Mouse (Mus musculus): ENCODE data around the gene Mmp25. TPM values are rescaled to one million over a fixed set of nuclear protein-coding genes. Genes with fewer than 3 reads are reported as not detected.
"Not testable (repeated sequence)": the region's sequence is repeated elsewhere in the genome, so short reads cannot be mapped to it uniquely, and the experiment has no call there.

The Mmp25 gene
- polyA plus RNA-seq, 1 experiment from 2014 or later, result 0.99 TPM

- Histone ChIP-seq H3K36me3 (ENCODE audit: control insufficient read depth, insufficient read depth, low read length) (no peaks in the 10 kb centered on the region), H3K4me2 (replicated peaks; ENCODE audit: low read depth, low read length) (peak overlapping the region; percentile 63), H3K27me3 (ENCODE audit: control insufficient read depth, insufficient read depth, low read length) (no peaks in the 10 kb centered on the region; the same call in 1 of the 2 replicates), H3K9me3 (ENCODE audit: control insufficient read depth, low read length) (no peaks in the 10 kb centered on the region), H3K9ac (ENCODE audit: low read depth, low read length) (peak overlapping the region; percentile 36), H3K4me3 (ENCODE audit: low read depth, low read length) (peak overlapping the region; percentile 29), H3K27ac (ENCODE audit: low read depth, low read length) (no peak overlapping the region), H3K4me1 (replicated peaks; ENCODE audit: control insufficient read depth, insufficient read depth, low read length) (no peaks in the 10 kb centered on the region)
- DNase-seq (ENCODE audit: low spot score), result no peak
- WGBS, result 47% methylated on average over 7 of the region's 7 CpGs
- ATAC-seq (ENCODE audit: low FRiP score), result no peak; the same call in 1 of the 2 replicates
Observed at GRCm38 (mm10) chr17:23599605-23600063, 45.4 kb downstream of the Mmp25 start.

- ATAC-seq (ENCODE audit: low FRiP score) (peak; percentile 91), DNase-seq (ENCODE audit: low spot score) (peak; percentile 84)
- Histone ChIP-seq H3K4me2 (replicated peaks; ENCODE audit: low read depth, low read length) (peak within 1 kb of the TSS; percentile 63), H3K36me3 (ENCODE audit: control insufficient read depth, insufficient read depth, low read length) (no peaks in the 10 kb centered on the region), H3K4me3 (ENCODE audit: low read depth, low read length) (peak within 1 kb of the TSS; percentile 29), H3K9me3 (ENCODE audit: control insufficient read depth, low read length) (no peaks in the 10 kb centered on the region), H3K27me3 (ENCODE audit: control insufficient read depth, insufficient read depth, low read length) (no peaks in the 10 kb centered on the region; the same call in 1 of the 2 replicates), H3K9ac (ENCODE audit: low read depth, low read length) (peak within 1 kb of the TSS; percentile 36), H3K4me1 (replicated peaks; ENCODE audit: control insufficient read depth, insufficient read depth, low read length) (no peaks in the 10 kb centered on the region), H3K27ac (ENCODE audit: low read depth, low read length) (0 out of 2 replicates have a peak within 1 kb of the TSS, but pooled peaks have one; percentile 1)
- WGBS, result 10% methylated on average over 31 of the region's 31 CpGs
Observed at GRCm38 (mm10) chr17:23598582-23599552, 46.2 kb downstream of the Mmp25 start, which contains the start of gene Zfp13. TSS of gene Zfp13 (minus strand) at chr17:23599487.

- H3K9ac ChIP-seq (ENCODE audit: low read depth, low read length); H3K4me2 ChIP-seq (replicated peaks; ENCODE audit: low read depth, low read length); H3K4me3 ChIP-seq (ENCODE audit: low read depth, low read length); H3K4me1 ChIP-seq (replicated peaks; ENCODE audit: control insufficient read depth, insufficient read depth, low read length); DNase-seq (ENCODE audit: low spot score); H3K27ac ChIP-seq (ENCODE audit: low read depth, low read length); ATAC-seq (ENCODE audit: low FRiP score); H3K36me3 ChIP-seq (ENCODE audit: control insufficient read depth, insufficient read depth, low read length); H3K9me3 ChIP-seq (ENCODE audit: control insufficient read depth, low read length); H3K27me3 ChIP-seq (ENCODE audit: control insufficient read depth, insufficient read depth, low read length): not testable (repeated sequence)
- 71% methylated on average over 4 of the region's 4 CpGs for WGBS
Observed at GRCm38 (mm10) chr17:23595139-23595538, 49.9 kb downstream of the Mmp25 start.

- ATAC-seq (ENCODE audit: low FRiP score) (peak; percentile 64), DNase-seq (ENCODE audit: low spot score) (no peak)
- Histone ChIP-seq H3K9ac (ENCODE audit: low read depth, low read length) (peak overlapping the region; percentile 82), H3K4me2 (replicated peaks; ENCODE audit: low read depth, low read length) (peak overlapping the region; percentile 63), H3K27ac (ENCODE audit: low read depth, low read length) (no peak overlapping the region), H3K4me1 (replicated peaks; ENCODE audit: control insufficient read depth, insufficient read depth, low read length) (no peaks in the 10 kb centered on the region), H3K9me3 (ENCODE audit: control insufficient read depth, low read length) (no peaks in the 10 kb centered on the region), H3K27me3 (ENCODE audit: control insufficient read depth, insufficient read depth, low read length) (no peaks in the 10 kb centered on the region), H3K4me3 (ENCODE audit: low read depth, low read length) (peak overlapping the region; percentile 46), H3K36me3 (ENCODE audit: control insufficient read depth, insufficient read depth, low read length) (no peaks in the 10 kb centered on the region)
- WGBS, result 14% methylated on average over 13 of the region's 13 CpGs
Observed at GRCm38 (mm10) chr17:23592926-23593300, 52.2 kb downstream of the Mmp25 start.

GRCm38 (mm10) chr17:23592208-23592925 lies 52.7 kb downstream of the Mmp25 start:
- H3K4me1 ChIP-seq (replicated peaks; ENCODE audit: control insufficient read depth, insufficient read depth, low read length), result no peaks in the 10 kb centered on the region
- ATAC-seq (ENCODE audit: low FRiP score) (peak; percentile 99), DNase-seq (ENCODE audit: low spot score) (peak; percentile 98)
- peak overlapping the region; percentile 63 for H3K4me2 ChIP-seq (replicated peaks; ENCODE audit: low read depth, low read length)
- H3K36me3 ChIP-seq (ENCODE audit: control insufficient read depth, insufficient read depth, low read length), result no peaks in the 10 kb centered on the region
- peak overlapping the region; percentile 82 for H3K9ac ChIP-seq (ENCODE audit: low read depth, low read length)
- H3K27ac ChIP-seq (ENCODE audit: low read depth, low read length), result no peak overlapping the region
- H3K27me3 ChIP-seq (ENCODE audit: control insufficient read depth, insufficient read depth, low read length), result no peaks in the 10 kb centered on the region
- WGBS, result 8% methylated on average over 34 of the region's 34 CpGs
- peak overlapping the region; percentile 46 for H3K4me3 ChIP-seq (ENCODE audit: low read depth, low read length)
- no peaks in the 10 kb centered on the region for H3K9me3 ChIP-seq (ENCODE audit: control insufficient read depth, low read length)

GRCm38 (mm10) chr17:23587253-23587652 lies 57.8 kb downstream of the Mmp25 start:
- no peak overlapping the region for H3K27ac ChIP-seq (ENCODE audit: low read depth, low read length)
- no peaks in the 10 kb centered on the region for H3K27me3 ChIP-seq (ENCODE audit: control insufficient read depth, insufficient read depth, low read length)
- no peaks in the 10 kb centered on the region for H3K9me3 ChIP-seq (ENCODE audit: control insufficient read depth, low read length)
- H3K4me3 ChIP-seq (ENCODE audit: low read depth, low read length), result no peak overlapping the region
- no peak for DNase-seq (ENCODE audit: low spot score)
- no peaks in the 10 kb centered on the region for H3K4me1 ChIP-seq (replicated peaks; ENCODE audit: control insufficient read depth, insufficient read depth, low read length)
- no peak overlapping the region for H3K4me2 ChIP-seq (replicated peaks; ENCODE audit: low read depth, low read length)
- no peak for ATAC-seq (ENCODE audit: low FRiP score)
- no peaks in the 10 kb centered on the region for H3K36me3 ChIP-seq (ENCODE audit: control insufficient read depth, insufficient read depth, low read length)
- no peak overlapping the region for H3K9ac ChIP-seq (ENCODE audit: low read depth, low read length)
- 63% methylated on average over 2 of the region's 2 CpGs for WGBS

- peak; percentile 88 for ATAC-seq (ENCODE audit: low FRiP score)
- Histone ChIP-seq H3K27me3 (ENCODE audit: control insufficient read depth, insufficient read depth, low read length) (no peaks in the 10 kb centered on the region), H3K27ac (ENCODE audit: low read depth, low read length) (no peak overlapping the region), H3K36me3 (ENCODE audit: control insufficient read depth, insufficient read depth, low read length) (no peaks in the 10 kb centered on the region), H3K9me3 (ENCODE audit: control insufficient read depth, low read length) (no peaks in the 10 kb centered on the region), H3K4me2 (replicated peaks; ENCODE audit: low read depth, low read length) (peak overlapping the region; percentile 87), H3K4me3 (ENCODE audit: low read depth, low read length) (peak overlapping the region; percentile 72), H3K4me1 (replicated peaks; ENCODE audit: control insufficient read depth, insufficient read depth, low read length) (no peaks in the 10 kb centered on the region), H3K9ac (ENCODE audit: low read depth, low read length) (peak overlapping the region; percentile 86)
- peak; percentile 87 for DNase-seq (ENCODE audit: low spot score)
- 1% methylated on average over 22 of the region's 22 CpGs for WGBS
Observed at GRCm38 (mm10) chr17:23585721-23586491, 59.2 kb downstream of the Mmp25 start.

GRCm38 (mm10) chr17:23584786-23585185 lies 60.3 kb downstream of the Mmp25 start:
- ATAC-seq (ENCODE audit: low FRiP score), result no peak
- no peak overlapping the region for H3K9ac ChIP-seq (ENCODE audit: low read depth, low read length)

More at GRCm38 (mm10) chr17:23584786-23585185, 60.3 kb downstream of the Mmp25 start:
- H3K36me3 ChIP-seq (ENCODE audit: control insufficient read depth, insufficient read depth, low read length), result 0 out of 2 replicates have a peak, but pooled peaks cover 3% of the 10 kb centered on the region
- peak overlapping the region; percentile 87; the same call in 1 of the 2 replicates for H3K4me2 ChIP-seq (replicated peaks; ENCODE audit: low read depth, low read length)
- no peaks in the 10 kb centered on the region for H3K4me1 ChIP-seq (replicated peaks; ENCODE audit: control insufficient read depth, insufficient read depth, low read length)
- no peak overlapping the region for H3K27ac ChIP-seq (ENCODE audit: low read depth, low read length)
- H3K4me3 ChIP-seq (ENCODE audit: low read depth, low read length), result peak overlapping the region; percentile 72; the same call in 1 of the 2 replicates
- H3K27me3 ChIP-seq (ENCODE audit: control insufficient read depth, insufficient read depth, low read length), result no peaks in the 10 kb centered on the region
- no peaks in the 10 kb centered on the region for H3K9me3 ChIP-seq (ENCODE audit: control insufficient read depth, low read length)
- WGBS, result 88% methylated on average over 8 of the region's 8 CpGs
- no peak for DNase-seq (ENCODE audit: low spot score)

Measured in hindbrain, embryonic 11.5 days (tissue).